Mouse (Mus musculus): ENCODE data around the gene Gabrb1.

Gabrb1 gene

GRCm38 (mm10) chr5:72162855-72163254, 504.9 kb downstream of the Gabrb1 start:
- DNase-seq (ENCODE audit: low spot score), result no peak

GRCm38 (mm10) chr5:72164386-72164785, 506.5 kb downstream of the Gabrb1 start:
- no peak for DNase-seq (ENCODE audit: low spot score)

DNA sequence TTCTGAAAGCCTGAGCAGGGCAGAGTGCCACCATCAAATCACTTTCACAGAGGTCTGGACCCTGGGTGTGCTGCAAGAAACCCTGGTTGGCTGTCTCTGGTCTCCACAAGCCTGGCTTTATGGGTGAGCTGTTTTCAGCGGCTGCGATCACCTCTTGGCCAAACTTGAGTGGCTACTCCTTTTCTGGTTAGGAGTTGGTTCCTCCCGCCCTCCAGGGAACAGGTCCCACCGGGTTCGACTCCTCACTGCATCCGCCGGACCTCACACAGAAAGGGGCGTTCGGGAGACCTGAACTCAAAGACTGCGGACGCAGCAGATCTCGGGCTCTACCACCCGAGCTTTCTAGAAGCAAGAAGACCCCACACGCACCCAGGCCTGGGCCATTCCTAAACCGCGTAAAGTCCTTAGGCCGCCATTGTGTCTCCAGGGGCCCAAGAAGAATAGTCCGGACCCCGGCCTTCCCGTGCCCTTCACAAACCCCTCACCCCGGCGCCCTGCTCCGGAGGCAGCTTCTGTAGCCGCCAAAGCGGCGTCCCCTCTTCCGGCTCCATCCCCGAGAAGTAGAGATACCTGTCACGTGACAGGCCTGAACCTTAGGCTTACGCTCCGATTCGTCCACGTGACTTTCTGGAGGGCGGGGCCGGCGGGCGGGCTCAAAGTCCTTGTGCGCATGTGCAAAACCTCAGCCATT, 509.8 kb downstream of the Gabrb1 start, which contains the start of gene Commd8:
Gene Commd8, minus strand, starts transcription at position 596 of the 691 bp plus-strand sequence.
- DNase-seq (ENCODE audit: low spot score), result peak; percentile 96

GRCm38 (mm10) chr5:72168285-72168621, 510.3 kb downstream of the Gabrb1 start:
- DNase-seq (ENCODE audit: low spot score), result no peak

DNA sequence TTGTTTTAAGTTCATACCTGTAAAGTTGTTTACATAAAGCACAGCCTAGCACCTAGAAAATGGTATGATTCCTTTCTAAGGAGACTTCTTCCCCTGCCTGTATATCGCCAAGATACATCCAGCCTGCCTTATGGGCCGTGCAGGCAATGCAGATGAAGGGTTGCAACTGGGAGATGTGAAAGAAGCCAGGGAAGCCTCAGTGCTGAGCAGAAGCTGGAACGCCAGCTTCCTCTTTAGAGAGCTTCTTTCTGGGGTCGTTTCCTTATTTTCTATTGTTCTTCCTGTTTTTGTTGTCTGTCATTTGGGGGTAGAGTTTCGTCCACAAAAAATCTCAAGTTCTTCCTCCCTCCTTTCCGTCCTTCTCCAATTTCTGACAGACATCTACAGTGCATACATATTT, 512.2 kb downstream of the Gabrb1 start:
- no peak for DNase-seq (ENCODE audit: low spot score)

- DNase-seq (ENCODE audit: low spot score), result peak; percentile 64
These were observed 514.8 kb downstream of the Gabrb1 start for GRCm38 (mm10) chr5:72172675-72173074.

DNA sequence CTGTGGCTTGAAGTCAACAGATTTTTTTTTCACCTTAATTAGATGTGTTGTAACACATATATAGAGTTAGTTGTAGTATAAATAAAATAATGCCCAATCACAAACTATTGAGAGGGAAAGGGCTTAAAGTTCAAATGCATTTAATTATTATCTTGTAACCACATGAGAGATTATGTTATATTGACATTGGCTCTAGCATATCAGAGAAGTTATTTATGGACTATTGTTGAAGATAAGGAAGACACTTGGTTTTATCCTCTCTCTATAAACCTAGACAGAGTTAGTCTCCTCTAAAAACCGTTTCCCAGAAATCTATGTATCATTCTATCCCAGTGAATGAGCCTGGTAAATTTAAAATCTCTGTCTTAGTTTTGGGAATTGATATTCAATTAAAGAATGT, 515.6 kb downstream of the Gabrb1 start:
- no peak for DNase-seq (ENCODE audit: low spot score)

DNA sequence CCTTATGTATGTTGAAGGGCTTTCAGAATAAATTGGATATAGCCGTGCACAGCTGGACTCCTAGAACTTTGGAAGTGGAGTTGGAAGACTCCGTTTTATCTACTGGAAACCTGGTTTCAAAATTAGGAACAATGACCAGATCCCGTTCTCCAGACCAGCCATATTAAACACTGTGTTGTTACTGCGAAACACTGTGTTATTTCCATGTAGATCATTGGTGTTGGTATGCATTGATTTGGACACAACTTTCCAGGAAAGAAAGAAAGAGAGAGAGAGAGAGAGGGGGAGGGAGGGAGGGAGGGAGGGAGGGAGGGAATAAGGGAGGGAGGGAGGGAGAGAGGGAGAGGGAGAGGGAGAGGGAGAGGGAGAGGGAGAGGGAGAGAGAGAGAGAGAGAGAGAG, 517.1 kb downstream of the Gabrb1 start:
- DNase-seq (ENCODE audit: low spot score), result no peak

- DNase-seq (ENCODE audit: low spot score), result peak; percentile 36
These were observed 517.6 kb downstream of the Gabrb1 start for GRCm38 (mm10) chr5:72175530-72175929.

- DNase-seq (ENCODE audit: low spot score), result no peak
These were observed 523.3 kb downstream of the Gabrb1 start for GRCm38 (mm10) chr5:72181194-72181593.

- DNase-seq (ENCODE audit: low spot score), result no peak
These were observed 524.9 kb downstream of the Gabrb1 start for GRCm38 (mm10) chr5:72182804-72183203.

DNA sequence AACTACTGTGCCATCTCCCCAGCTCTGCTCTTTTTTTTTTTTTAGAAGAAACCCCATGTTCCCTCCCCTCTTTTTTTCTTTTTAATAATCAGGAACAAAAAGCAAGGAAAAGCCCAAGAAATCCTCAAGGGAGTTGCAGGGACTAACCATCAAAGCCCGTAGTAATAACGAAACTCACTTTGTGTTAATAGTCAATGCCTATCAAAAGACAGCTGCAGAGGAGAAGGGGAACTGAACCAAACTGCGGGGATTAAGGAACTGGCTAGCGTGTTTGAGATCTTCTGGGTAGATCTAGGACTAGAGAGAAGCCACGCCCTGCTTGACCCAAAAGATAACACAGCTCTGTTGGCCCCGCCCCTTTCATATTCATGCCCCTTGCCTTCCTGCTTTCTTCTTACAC, 526.0 kb downstream of the Gabrb1 start:
- DNase-seq (ENCODE audit: low spot score), result no peak

GRCm38 (mm10) chr5:72184437-72185100, 526.7 kb downstream of the Gabrb1 start:
- DNase-seq (ENCODE audit: low spot score), result no peak

DNA sequence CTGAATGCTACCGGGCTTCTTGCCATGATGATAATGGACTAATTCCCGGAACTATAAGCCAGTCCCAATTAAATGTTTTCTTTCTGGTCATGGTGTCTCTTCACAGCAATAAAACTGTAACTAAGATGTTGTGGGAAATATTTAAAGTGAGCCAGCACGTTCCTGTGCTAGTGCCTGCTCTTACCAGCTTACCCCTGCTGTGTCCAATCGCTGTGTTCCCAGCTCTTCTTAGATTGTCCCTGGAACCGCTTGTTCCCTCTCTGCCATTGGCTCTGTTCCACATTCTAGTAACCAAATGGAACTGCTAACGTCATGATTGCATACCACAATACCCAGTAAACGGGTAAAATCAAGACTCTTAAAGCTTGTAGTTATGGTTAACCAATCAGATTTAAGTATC, 533.2 kb downstream of the Gabrb1 start:
- no peak for DNase-seq (ENCODE audit: low spot score)

DNA sequence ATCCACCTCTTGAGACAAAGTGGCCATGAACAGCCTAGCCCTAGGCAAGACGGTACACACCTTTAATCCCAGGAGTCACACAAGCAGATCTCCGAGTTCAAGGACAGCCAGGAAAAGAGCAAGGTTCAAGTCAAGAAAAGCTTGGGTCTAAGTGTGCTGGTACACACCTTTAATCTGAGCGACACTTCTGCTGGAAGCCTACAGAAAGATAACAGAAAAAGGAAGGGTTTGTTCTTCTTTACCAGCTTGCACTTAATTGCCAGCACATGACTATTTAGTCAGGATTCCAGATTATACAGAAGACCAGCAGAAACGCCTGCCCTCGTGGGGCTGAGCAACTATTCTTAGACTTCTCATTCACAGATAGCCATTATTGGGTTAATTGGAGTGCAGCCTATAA, 534.0 kb downstream of the Gabrb1 start:
- no peak for DNase-seq (ENCODE audit: low spot score)

DNA sequence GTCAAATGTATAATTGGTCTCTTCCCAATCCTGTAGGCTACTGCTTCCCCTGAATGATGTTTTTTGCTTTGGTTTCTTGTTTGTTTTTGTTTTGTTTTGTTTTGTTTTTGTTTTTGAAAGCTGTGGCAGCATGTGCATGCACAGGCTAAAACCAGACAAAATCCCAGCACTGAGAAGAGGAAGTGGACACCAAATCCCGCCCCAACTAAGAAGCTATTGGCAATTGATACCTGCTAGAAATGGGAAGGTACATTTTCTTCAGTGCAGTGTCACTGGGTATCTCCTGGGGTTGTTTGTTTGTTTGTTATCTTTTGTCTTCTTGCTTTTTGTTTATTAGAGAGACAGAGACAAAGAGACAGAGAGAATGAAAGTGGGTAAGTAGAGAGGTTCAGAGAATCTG, 537.5 kb downstream of the Gabrb1 start:
- no peak for DNase-seq (ENCODE audit: low spot score)

All from embryo, embryonic 10 days (tissue).